11 mouse cellular contexts compared by ENCODE assay signal in genomic region chr6:39555648-39555945, GRCm38 (mm10). TPM values are rescaled to one million over a fixed set of nuclear protein-coding genes. Genes with fewer than 3 reads are reported as not detected.
DNase-seq lines count a peak whose midpoint lies in the region; ATAC-seq and TF ChIP-seq lines count a peak whose summit lies in the region.
"Had no signal": no experiment of that assay in that cellular context is flagged by ENCODE, and none has a peak within 500 bp of the region (broad histone marks: within the 10 kb centered on the region; RNA-seq: fewer than 3 reads in every experiment).

No protein-coding gene starts in this region.

- no peak for ATAC-seq in intestine, embryonic 14.5 days (replicated peaks; ENCODE audit: low FRiP score, low TSS enrichment, low read depth)
- no peak for ATAC-seq in intestine, embryonic 16.5 days
- no peak for ATAC-seq in embryonic facial prominence, embryonic 11.5 days (replicated peaks; ENCODE audit: insufficient number of reproducible peaks, low FRiP score, low TSS enrichment, low read depth)
- no peak for ATAC-seq in hindbrain, embryonic 13.5 days (ENCODE audit: low FRiP score)
- ATAC-seq in midbrain, postnatal 0 days (ENCODE audit: low FRiP score) = no peak
- ATAC-seq in megakaryocyte progenitor cell, adult 5-6 weeks (replicated peaks; ENCODE audit: poor library complexity) = no peak

- no peaks in the 10 kb centered on the region for H3K36me3 ChIP-seq in intestine, embryonic 14.5 days (ENCODE audit: control insufficient read depth, insufficient read depth, low read length)
- H3K36me3 ChIP-seq in intestine, embryonic 16.5 days (ENCODE audit: control insufficient read depth, insufficient read depth, low read length) = no peaks in the 10 kb centered on the region
- no peaks in the 10 kb centered on the region for H3K36me3 ChIP-seq in embryonic facial prominence, embryonic 11.5 days (replicated peaks; ENCODE audit: control insufficient read depth, insufficient read depth, low read depth, low read length)
- H3K36me3 ChIP-seq in hindbrain, embryonic 13.5 days = peaks cover 8% of the 10 kb centered on the region; the same call in 1 of the 2 replicates
- no peaks in the 10 kb centered on the region for H3K36me3 ChIP-seq in midbrain, postnatal 0 days (ENCODE audit: insufficient read depth, low read length)

- 64% methylated on average over 2 of the region's 2 CpGs for WGBS in intestine, embryonic 14.5 days
- 68% methylated on average over 2 of the region's 2 CpGs for WGBS in intestine, embryonic 16.5 days
- 69% methylated on average over 2 of the region's 2 CpGs for WGBS in embryonic facial prominence, embryonic 11.5 days
- 68% methylated on average over 2 of the region's 2 CpGs for WGBS in hindbrain, embryonic 13.5 days
- 55% methylated on average over 2 of the region's 2 CpGs for WGBS in midbrain, postnatal 0 days

- peak overlapping the region; percentile 68 for H3K4me2 ChIP-seq in intestine, embryonic 14.5 days (ENCODE audit: low read length)
- no peak overlapping the region for H3K4me2 ChIP-seq in intestine, embryonic 16.5 days (ENCODE audit: low read depth, low read length)
- H3K4me2 ChIP-seq in embryonic facial prominence, embryonic 11.5 days (ENCODE audit: low read depth, low read length) = peak overlapping the region; percentile 69
- H3K4me2 ChIP-seq in hindbrain, embryonic 13.5 days = peak overlapping the region; percentile 74
- peak overlapping the region; percentile 69 for H3K4me2 ChIP-seq in midbrain, postnatal 0 days (ENCODE audit: low read depth, low read length, poor library complexity, severe bottlenecking)

- no peak overlapping the region for H3K9ac ChIP-seq in intestine, embryonic 14.5 days (ENCODE audit: low read length)
- H3K9ac ChIP-seq in intestine, embryonic 16.5 days (ENCODE audit: low read depth, low read length) = no peak overlapping the region
- H3K9ac ChIP-seq in embryonic facial prominence, embryonic 11.5 days (replicated peaks; ENCODE audit: low read length) = no peak overlapping the region
- H3K9ac ChIP-seq in hindbrain, embryonic 13.5 days = peak overlapping the region; percentile 66
- H3K9ac ChIP-seq in midbrain, postnatal 0 days (replicated peaks; ENCODE audit: low read length, poor library complexity, severe bottlenecking) = no peak overlapping the region

- no peak overlapping the region for H3K27ac ChIP-seq in intestine, embryonic 14.5 days (ENCODE audit: low read depth)
- H3K27ac ChIP-seq in intestine, embryonic 16.5 days (ENCODE audit: low read length) = no peak overlapping the region
- H3K27ac ChIP-seq in embryonic facial prominence, embryonic 11.5 days (replicated peaks; ENCODE audit: low read depth, low read length) = no peak overlapping the region
- H3K27ac ChIP-seq in hindbrain, embryonic 13.5 days = peak overlapping the region; percentile 46; the same call in 1 of the 2 replicates
- no peak overlapping the region for H3K27ac ChIP-seq in midbrain, postnatal 0 days (ENCODE audit: low read depth, low read length)

- 0 out of 2 replicates have a peak overlapping the region, but pooled peaks have one; percentile 80 for H3K4me3 ChIP-seq in intestine, embryonic 14.5 days (ENCODE audit: low read depth, low read length)
- no peak overlapping the region for H3K4me3 ChIP-seq in intestine, embryonic 16.5 days (ENCODE audit: low read length)
- 0 out of 2 replicates have a peak overlapping the region, but pooled peaks have one; percentile 3 for H3K4me3 ChIP-seq in embryonic facial prominence, embryonic 11.5 days (ENCODE audit: low read depth, low read length)
- H3K4me3 ChIP-seq in hindbrain, embryonic 13.5 days = peak overlapping the region; percentile 88
- peak overlapping the region; percentile 88; the same call in 1 of the 2 replicates for H3K4me3 ChIP-seq in midbrain, postnatal 0 days (ENCODE audit: low read depth, low read length)

- no peaks in the 10 kb centered on the region for H3K9me3 ChIP-seq in intestine, embryonic 14.5 days (ENCODE audit: control insufficient read depth, low read length)
- no peaks in the 10 kb centered on the region for H3K9me3 ChIP-seq in intestine, embryonic 16.5 days (ENCODE audit: control insufficient read depth, low read length)
- no peaks in the 10 kb centered on the region for H3K9me3 ChIP-seq in embryonic facial prominence, embryonic 11.5 days (replicated peaks; ENCODE audit: control insufficient read depth, low read length)
- no peaks in the 10 kb centered on the region for H3K9me3 ChIP-seq in hindbrain, embryonic 13.5 days
- no peaks in the 10 kb centered on the region for H3K9me3 ChIP-seq in midbrain, postnatal 0 days (ENCODE audit: low read length)

- H3K27me3 ChIP-seq in intestine, embryonic 14.5 days (replicated peaks; ENCODE audit: control insufficient read depth, insufficient read depth, low read length) = no peaks in the 10 kb centered on the region
- H3K27me3 ChIP-seq in intestine, embryonic 16.5 days (replicated peaks; ENCODE audit: control insufficient read depth, insufficient read depth, low read length) = no peaks in the 10 kb centered on the region
- no peaks in the 10 kb centered on the region for H3K27me3 ChIP-seq in embryonic facial prominence, embryonic 11.5 days (ENCODE audit: control insufficient read depth, insufficient read depth, low read length)
- no peaks in the 10 kb centered on the region for H3K27me3 ChIP-seq in hindbrain, embryonic 13.5 days
- H3K27me3 ChIP-seq in midbrain, postnatal 0 days (ENCODE audit: insufficient read depth, low read length) = no peaks in the 10 kb centered on the region

- peaks cover 30% of the 10 kb centered on the region for H3K4me1 ChIP-seq in intestine, embryonic 14.5 days (replicated peaks; ENCODE audit: control insufficient read depth, insufficient read depth, low read length)
- H3K4me1 ChIP-seq in intestine, embryonic 16.5 days (ENCODE audit: control insufficient read depth, insufficient read depth, low read length) = peaks cover 31% of the 10 kb centered on the region
- peaks cover 3% of the 10 kb centered on the region for H3K4me1 ChIP-seq in embryonic facial prominence, embryonic 11.5 days (ENCODE audit: control insufficient read depth, insufficient read depth, low read length)
- H3K4me1 ChIP-seq in hindbrain, embryonic 13.5 days (replicated peaks) = peaks cover 56% of the 10 kb centered on the region
- peaks cover 13% of the 10 kb centered on the region; the same call in 1 of the 2 replicates for H3K4me1 ChIP-seq in midbrain, postnatal 0 days (ENCODE audit: insufficient read depth, low read length)

- DNase-seq in intestine, embryonic 14.5 days (ENCODE audit: low spot score) = no peak
- DNase-seq in embryonic facial prominence, embryonic 11.5 days (ENCODE audit: low spot score) = no peak
- no peak for DNase-seq in midbrain, postnatal 0 days (ENCODE audit: low spot score)
- DNase-seq in urinary bladder, postnatal 10 days (ENCODE audit: low spot score) = no peak
- no peak for DNase-seq in embryo, embryonic 9.5 days (ENCODE audit: extremely low spot score)
- DNase-seq: adrenal gland, postnatal 14 days; kidney, adult 8-10 months; lung, adult 2 months had no signal

- no peak for TF ChIP-seq CTCF in midbrain, postnatal 0 days (IDR thresholded peaks at IDR 0.05)

RNA-seq across cellular contexts. Expression of gene Dennd2a, which starts 2.1 kb away (rescaled TPM):
- 18.9 and 21.0 TPM in 2 replicates for polyA plus RNA-seq in intestine, embryonic 14.5 days (2014; fragmentation: Nextera tagmentation; extraction: Ambion mirVana)
- 6.5 and 8.1 TPM in 2 replicates for polyA plus RNA-seq in intestine, embryonic 16.5 days (2015; fragmentation: Nextera tagmentation; extraction: Ambion mirVana)
- 27.4 and 29.1 TPM in 2 replicates for polyA plus RNA-seq in embryonic facial prominence, embryonic 11.5 days (2014; fragmentation: Nextera tagmentation; extraction: Ambion mirVana)
- polyA plus RNA-seq in hindbrain, embryonic 13.5 days (2015; fragmentation: Nextera tagmentation; extraction: Ambion mirVana) = 25.4 and 27.5 TPM in 2 replicates
- total RNA-seq in midbrain, postnatal 0 days (2014; rRNA removed) = 15.9 and 22.4 TPM in 2 replicates
- 7.8 and 9.8 TPM in 2 replicates for polyA plus RNA-seq in midbrain, postnatal 0 days (2015; fragmentation: Nextera tagmentation; extraction: Ambion mirVana)
- total RNA-seq in megakaryocyte progenitor cell, adult 5-6 weeks (2015) = 1.1 TPM in 1 of 2 replicates, not detected in the other
- 0.46 TPM in 1 of 2 replicates, not detected in the other for total RNA-seq in megakaryocyte progenitor cell, adult 5-6 weeks (2017)

RNA-seq across cellular contexts. Expression of gene Adck2, which starts 18.1 kb away (rescaled TPM):
- polyA plus RNA-seq in intestine, embryonic 14.5 days (2014; fragmentation: Nextera tagmentation; extraction: Ambion mirVana) = 25.0 and 31.6 TPM in 2 replicates
- 30.5 and 30.8 TPM in 2 replicates for polyA plus RNA-seq in intestine, embryonic 16.5 days (2015; fragmentation: Nextera tagmentation; extraction: Ambion mirVana)
- polyA plus RNA-seq in embryonic facial prominence, embryonic 11.5 days (2014; fragmentation: Nextera tagmentation; extraction: Ambion mirVana) = 25.1 and 26.7 TPM in 2 replicates
- 41.4 and 46.9 TPM in 2 replicates for polyA plus RNA-seq in hindbrain, embryonic 13.5 days (2015; fragmentation: Nextera tagmentation; extraction: Ambion mirVana)
- total RNA-seq in midbrain, postnatal 0 days (2014; rRNA removed) = 16.9 and 31.0 TPM in 2 replicates
- 44.9 and 45.9 TPM in 2 replicates for polyA plus RNA-seq in midbrain, postnatal 0 days (2015; fragmentation: Nextera tagmentation; extraction: Ambion mirVana)
- total RNA-seq in megakaryocyte progenitor cell, adult 5-6 weeks (2015) = 7.5 and 7.6 TPM in 2 replicates
- total RNA-seq in megakaryocyte progenitor cell, adult 5-6 weeks (2017) = 5.6 and 7.3 TPM in 2 replicates

RNA-seq across cellular contexts. Expression of gene Gm42420, which starts 30.0 kb away (rescaled TPM):
- 0.97 TPM in 1 of 2 replicates, not detected in the other for polyA plus RNA-seq in intestine, embryonic 14.5 days (2014; fragmentation: Nextera tagmentation; extraction: Ambion mirVana)
- 1.5 and 2.1 TPM in 2 replicates for polyA plus RNA-seq in intestine, embryonic 16.5 days (2015; fragmentation: Nextera tagmentation; extraction: Ambion mirVana)
- polyA plus RNA-seq in embryonic facial prominence, embryonic 11.5 days (2014; fragmentation: Nextera tagmentation; extraction: Ambion mirVana) = 1.3 TPM in 1 of 2 replicates, not detected in the other
- 2.1 TPM in 1 of 2 replicates, not detected in the other for polyA plus RNA-seq in hindbrain, embryonic 13.5 days (2015; fragmentation: Nextera tagmentation; extraction: Ambion mirVana)
- total RNA-seq in midbrain, postnatal 0 days (2014; rRNA removed) = not detected in 2 replicates
- 1.5 and 1.8 TPM in 2 replicates for polyA plus RNA-seq in midbrain, postnatal 0 days (2015; fragmentation: Nextera tagmentation; extraction: Ambion mirVana)
- total RNA-seq in megakaryocyte progenitor cell, adult 5-6 weeks (2015) = 6.5 and 7.1 TPM in 2 replicates
- total RNA-seq in megakaryocyte progenitor cell, adult 5-6 weeks (2017) = not detected in 2 replicates
- polyA plus RNA-seq: lung, adult 2 months had no signal

RNA-seq across cellular contexts. Expression of gene Ndufb2, which starts 36.8 kb away (rescaled TPM):
- polyA plus RNA-seq in intestine, embryonic 14.5 days (2014; fragmentation: Nextera tagmentation; extraction: Ambion mirVana) = 394 and 416 TPM in 2 replicates
- polyA plus RNA-seq in intestine, embryonic 16.5 days (2015; fragmentation: Nextera tagmentation; extraction: Ambion mirVana) = 408 and 423 TPM in 2 replicates
- 228 and 264 TPM in 2 replicates for polyA plus RNA-seq in embryonic facial prominence, embryonic 11.5 days (2014; fragmentation: Nextera tagmentation; extraction: Ambion mirVana)
- 410 and 414 TPM in 2 replicates for polyA plus RNA-seq in hindbrain, embryonic 13.5 days (2015; fragmentation: Nextera tagmentation; extraction: Ambion mirVana)
- total RNA-seq in midbrain, postnatal 0 days (2014; rRNA removed) = 234 and 290 TPM in 2 replicates
- polyA plus RNA-seq in midbrain, postnatal 0 days (2015; fragmentation: Nextera tagmentation; extraction: Ambion mirVana) = 589 and 646 TPM in 2 replicates
- 129 and 139 TPM in 2 replicates for total RNA-seq in megakaryocyte progenitor cell, adult 5-6 weeks (2015)
- total RNA-seq in megakaryocyte progenitor cell, adult 5-6 weeks (2017) = 78.8 and 107 TPM in 2 replicates
